Mouse (Mus musculus): ENCODE measurements around the gene Nrbp1. TPM values are rescaled to one million over a fixed set of nuclear protein-coding genes. Genes with fewer than 3 reads are reported as not detected.
"Not testable (repeated sequence)": the region's sequence is repeated elsewhere in the genome, so short reads cannot be mapped to it uniquely, and the experiment has no call there.

Nrbp1 gene
- polyA plus RNA-seq, 2 experiments = 30.8 to 39.4 TPM

- no peak for ATAC-seq (ENCODE audit: insufficient read depth)
- DNase-seq (ENCODE audit: low read depth in 3 of 3, low spot score in 3 of 3) = no peak
- no peaks in the 10 kb centered on the region for H3K27me3 ChIP-seq (ENCODE audit: control insufficient read depth, insufficient read depth, low read length)
- TF ChIP-seq EP300 (IDR thresholded peaks at IDR 0.05; ENCODE audit: low read depth) (no peak), CTCF (IDR thresholded peaks at IDR 0.05; ENCODE audit: low read depth) (no peak)
- H3K27ac ChIP-seq = no peak overlapping the region
- H3K36me3 ChIP-seq (replicated peaks; ENCODE audit: control insufficient read depth, insufficient read depth, low read depth) = peaks cover 70% of the 10 kb centered on the region
- H3K9me3 ChIP-seq (ENCODE audit: control insufficient read depth, low read length) = no peaks in the 10 kb centered on the region; the same call in 1 of the 2 replicates
- 87% methylated on average over 6 of the region's 6 CpGs for WGBS (ENCODE audit: insufficient replicate concordance)
- H3K4me1 ChIP-seq (replicated peaks; ENCODE audit: control insufficient read depth in 2 of 2, insufficient read depth in 2 of 2, low read length in 1 of 2) = peaks cover 0 to 3% of the 10 kb centered on the region in 2 experiments; a peak in 3 of 4 replicates
- no peak overlapping the region for H3K4me2 ChIP-seq (ENCODE audit: low read depth)
- H3K4me3 ChIP-seq (ENCODE audit: insufficient read depth in 1 of 2, low read depth in 2 of 2, low read length in 2 of 2) = no peak overlapping the region
- H3K9ac ChIP-seq (replicated peaks) = no peak overlapping the region
These were observed 36.2 kb upstream of the Nrbp1 start for GRCm38 (mm10) chr5:31204421-31204820.

- H3K9me3 ChIP-seq (ENCODE audit: control insufficient read depth, low read length); H3K9ac ChIP-seq (replicated peaks); H3K27me3 ChIP-seq (ENCODE audit: control insufficient read depth, insufficient read depth, low read length); DNase-seq (ENCODE audit: low read depth in 3 of 3, low spot score in 3 of 3); H3K36me3 ChIP-seq (replicated peaks; ENCODE audit: control insufficient read depth, insufficient read depth, low read depth); H3K4me2 ChIP-seq (ENCODE audit: low read depth); H3K4me3 ChIP-seq (ENCODE audit: insufficient read depth in 1 of 2, low read depth in 2 of 2, low read length in 2 of 2); ATAC-seq (ENCODE audit: insufficient read depth); H3K27ac ChIP-seq: not testable (repeated sequence)
- 66% methylated on average over 6 of the region's 6 CpGs for WGBS (ENCODE audit: insufficient replicate concordance)
- H3K4me1 ChIP-seq (replicated peaks; ENCODE audit: control insufficient read depth in 2 of 2, insufficient read depth in 2 of 2, low read length in 1 of 2) = peaks cover 23 to 25% of the 10 kb centered on the region in 2 experiments
These were observed 24.1 kb upstream of the Nrbp1 start for GRCm38 (mm10) chr5:31216554-31216953.

- Histone ChIP-seq H3K36me3 (replicated peaks; ENCODE audit: control insufficient read depth, insufficient read depth, low read depth) (peaks cover 8% of the 10 kb centered on the region; the same call in 1 of the 2 replicates), H3K9ac (replicated peaks) (peak overlapping the region; percentile 54), H3K27ac (peak overlapping the region; percentile 84), H3K27me3 (ENCODE audit: control insufficient read depth, insufficient read depth, low read length) (no peaks in the 10 kb centered on the region), H3K4me1 (replicated peaks; ENCODE audit: control insufficient read depth in 2 of 2, insufficient read depth in 2 of 2, low read length in 1 of 2) (peaks cover 24 to 25% of the 10 kb centered on the region in 2 experiments), H3K4me2 (ENCODE audit: low read depth) (peak overlapping the region; percentile 83), H3K9me3 (ENCODE audit: control insufficient read depth, low read length) (no peaks in the 10 kb centered on the region), H3K4me3 (ENCODE audit: insufficient read depth in 1 of 2, low read depth in 2 of 2, low read length in 2 of 2) (peak overlapping the region; percentile 58 to 96; a peak in 3 of 4 replicates)
- DNase-seq (ENCODE audit: low read depth in 3 of 3, low spot score in 3 of 3) = peak; percentile 73 to 76 (median 74)
- 19% methylated on average over 7 of the region's 7 CpGs for WGBS (ENCODE audit: insufficient replicate concordance)
- TF ChIP-seq CTCF (IDR thresholded peaks at IDR 0.05; ENCODE audit: low read depth) (peak; percentile 39; the same call in 1 of the 2 replicates), EP300 (IDR thresholded peaks at IDR 0.05; ENCODE audit: low read depth) (peak; percentile 71)
- ATAC-seq (ENCODE audit: insufficient read depth) = peak; percentile 24
These were observed 22.4 kb upstream of the Nrbp1 start for GRCm38 (mm10) chr5:31218294-31218693.

- H3K27me3 ChIP-seq (ENCODE audit: control insufficient read depth, insufficient read depth, low read length) = no peaks in the 10 kb centered on the region
- ATAC-seq (ENCODE audit: insufficient read depth) = no peak
- TF ChIP-seq EP300 (IDR thresholded peaks at IDR 0.05; ENCODE audit: low read depth) (no peak), CTCF (IDR thresholded peaks at IDR 0.05; ENCODE audit: low read depth) (peak; percentile 33; the same call in 1 of the 2 replicates)
- H3K36me3 ChIP-seq (replicated peaks; ENCODE audit: control insufficient read depth, insufficient read depth, low read depth) = peaks cover 8% of the 10 kb centered on the region; the same call in 1 of the 2 replicates
- peak overlapping the region; percentile 83 for H3K4me2 ChIP-seq (ENCODE audit: low read depth)
- H3K9me3 ChIP-seq (ENCODE audit: control insufficient read depth, low read length) = no peaks in the 10 kb centered on the region
- H3K9ac ChIP-seq (replicated peaks) = peak overlapping the region; percentile 92
- WGBS (ENCODE audit: insufficient replicate concordance) = 0% methylated on average over 2 of the region's 2 CpGs
- peak overlapping the region; percentile 84 for H3K27ac ChIP-seq
- peak overlapping the region; percentile 88 to 96 for H3K4me3 ChIP-seq (ENCODE audit: insufficient read depth in 1 of 2, low read depth in 2 of 2, low read length in 2 of 2)
- peak; percentile 55 to 70 (median 57) for DNase-seq (ENCODE audit: low read depth in 3 of 3, low spot score in 3 of 3)
- peaks cover 24 to 25% of the 10 kb centered on the region in 2 experiments for H3K4me1 ChIP-seq (replicated peaks; ENCODE audit: control insufficient read depth in 2 of 2, insufficient read depth in 2 of 2, low read length in 1 of 2)
These were observed 21.6 kb upstream of the Nrbp1 start for GRCm38 (mm10) chr5:31219070-31219469.

GRCm38 (mm10) chr5:31219474-31219873 is 21.2 kb upstream of the Nrbp1 start:
- peak overlapping the region; percentile 92 for H3K9ac ChIP-seq (replicated peaks)
- no peaks in the 10 kb centered on the region for H3K27me3 ChIP-seq (ENCODE audit: control insufficient read depth, insufficient read depth, low read length)
- no peak for ATAC-seq (ENCODE audit: insufficient read depth)
- peak overlapping the region; percentile 83 for H3K4me2 ChIP-seq (ENCODE audit: low read depth)
- TF ChIP-seq CTCF (IDR thresholded peaks at IDR 0.05; ENCODE audit: low read depth) (no peak), EP300 (IDR thresholded peaks at IDR 0.05; ENCODE audit: low read depth) (no peak)
- peak overlapping the region; percentile 88 to 96 for H3K4me3 ChIP-seq (ENCODE audit: insufficient read depth in 1 of 2, low read depth in 2 of 2, low read length in 2 of 2)
- H3K4me1 ChIP-seq (replicated peaks; ENCODE audit: control insufficient read depth in 2 of 2, insufficient read depth in 2 of 2, low read length in 1 of 2) = peaks cover 24 to 25% of the 10 kb centered on the region in 2 experiments
- DNase-seq (ENCODE audit: low read depth in 3 of 3, low spot score in 3 of 3) = no peak
- peak overlapping the region; percentile 84 for H3K27ac ChIP-seq
- H3K36me3 ChIP-seq (replicated peaks; ENCODE audit: control insufficient read depth, insufficient read depth, low read depth) = peaks cover 8% of the 10 kb centered on the region; the same call in 1 of the 2 replicates
- no peaks in the 10 kb centered on the region for H3K9me3 ChIP-seq (ENCODE audit: control insufficient read depth, low read length)
- under 1% methylated on average over 11 of the region's 11 CpGs for WGBS (ENCODE audit: insufficient replicate concordance)
